Mouse (Mus musculus) kidney, adult 8-10 months (tissue): ENCODE results near the gene Unc13c.

Source experiments
- DNase-seq, 2 experiments: peaks; one replicate each; pipeline ENCODE4 v3.0.0; 2022

Unc13c gene

DNA sequence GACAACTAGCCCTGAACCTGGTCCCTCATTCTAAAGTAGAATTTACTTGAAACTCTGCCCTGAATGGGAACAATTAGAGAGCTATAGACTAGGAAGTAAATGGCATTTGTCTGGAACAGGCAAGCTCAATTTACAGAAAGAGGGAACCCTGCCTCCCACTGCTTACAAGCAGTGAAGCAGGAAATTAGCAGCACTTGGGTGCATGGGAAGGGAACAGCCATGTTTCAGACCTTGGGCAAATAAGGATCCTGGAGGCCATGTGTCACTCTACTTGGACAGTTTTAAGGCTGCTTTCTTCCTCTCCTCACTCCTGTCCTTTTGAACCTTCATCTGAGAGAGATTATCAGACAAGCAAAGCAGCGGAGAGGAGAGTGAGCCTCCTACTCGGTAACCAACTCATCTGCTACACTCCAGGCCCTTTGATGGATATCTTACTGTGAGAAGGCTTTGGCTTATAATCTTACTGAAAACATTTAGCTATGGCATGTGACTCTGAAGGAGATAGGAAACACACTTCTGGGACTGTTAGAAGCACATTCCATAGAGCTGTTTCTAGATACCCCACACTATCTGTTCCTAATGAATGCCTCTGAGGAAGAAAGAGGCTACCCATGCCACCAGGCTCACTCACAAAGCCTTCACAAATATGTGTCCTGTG lies 101.2 kb downstream of the Unc13c start:
- DNase-seq = no peak

- DNase-seq = no peak
Observed at GRCm38 (mm10) chr9:73866666-73867065, 102.1 kb downstream of the Unc13c start.

GRCm38 (mm10) chr9:73859469-73859868 lies 109.3 kb downstream of the Unc13c start:
- DNase-seq = no peak

- no peak for DNase-seq
Observed at GRCm38 (mm10) chr9:73854281-73854680, 114.5 kb downstream of the Unc13c start.

DNA sequence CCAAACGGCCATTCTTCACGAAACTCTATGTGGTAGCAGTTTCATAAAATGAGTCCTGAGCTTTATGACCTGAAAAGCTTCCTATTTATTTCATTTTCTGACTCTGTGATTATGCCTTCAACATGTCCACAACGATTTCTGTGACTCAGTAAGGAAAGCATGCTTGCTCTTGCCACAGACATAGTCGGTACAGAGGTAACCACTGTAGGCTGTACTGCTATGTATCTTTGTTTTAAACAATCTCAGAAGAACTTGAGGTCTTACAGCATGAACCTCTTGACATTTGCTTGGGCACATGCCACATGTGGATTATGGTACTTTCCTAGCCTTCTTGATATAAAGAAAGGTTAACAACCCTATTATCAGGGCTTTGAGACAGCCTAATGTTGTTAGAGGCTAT lies 162.1 kb downstream of the Unc13c start:
- DNase-seq = no peak

- DNase-seq = no peak
Observed at GRCm38 (mm10) chr9:73774616-73775015, 194.2 kb downstream of the Unc13c start.

DNA sequence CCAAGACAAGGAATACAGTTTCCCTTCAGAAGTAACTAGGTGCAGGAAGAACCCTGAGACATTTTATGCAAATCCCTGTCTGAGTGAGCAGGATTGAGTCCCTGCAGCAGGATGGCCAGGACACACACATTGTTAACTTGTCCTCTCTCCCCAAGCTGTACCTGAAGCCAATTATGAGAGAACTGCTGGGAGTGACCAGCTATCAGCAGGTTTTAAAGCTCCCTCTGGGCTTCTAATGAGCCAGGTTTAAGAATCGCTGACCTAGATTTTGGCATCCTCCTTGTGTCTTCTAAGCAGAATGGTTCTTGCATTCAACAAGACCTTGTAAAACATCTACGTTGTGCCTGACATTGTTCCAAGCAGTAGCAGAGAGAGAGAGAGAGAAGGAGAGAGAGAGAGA lies 213.6 kb downstream of the Unc13c start:
- DNase-seq = no peak

- no peak for DNase-seq
Observed at GRCm38 (mm10) chr9:73753480-73753879, 215.3 kb downstream of the Unc13c start.

GRCm38 (mm10) chr9:73751344-73751743 lies 217.4 kb downstream of the Unc13c start:
- no peak for DNase-seq

DNA sequence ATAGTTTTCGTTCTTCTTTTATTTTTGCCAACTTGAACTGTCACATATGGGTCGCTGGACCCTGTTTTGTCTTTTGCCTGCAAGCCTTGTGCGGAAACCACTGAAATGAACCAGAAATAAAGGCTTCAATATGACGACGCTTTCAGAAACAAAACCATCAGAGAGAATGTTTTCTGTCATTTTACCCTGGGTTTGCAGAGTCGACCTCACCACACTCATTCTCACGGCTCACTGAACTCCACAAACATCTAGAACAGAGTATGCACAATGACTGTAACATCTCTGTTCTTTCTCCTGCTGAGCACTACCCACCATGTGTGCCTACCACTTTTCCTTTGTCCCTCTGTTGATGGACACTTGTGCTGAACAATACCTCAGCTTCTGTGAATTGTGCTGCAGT lies 234.3 kb downstream of the Unc13c start:
- no peak for DNase-seq

DNA sequence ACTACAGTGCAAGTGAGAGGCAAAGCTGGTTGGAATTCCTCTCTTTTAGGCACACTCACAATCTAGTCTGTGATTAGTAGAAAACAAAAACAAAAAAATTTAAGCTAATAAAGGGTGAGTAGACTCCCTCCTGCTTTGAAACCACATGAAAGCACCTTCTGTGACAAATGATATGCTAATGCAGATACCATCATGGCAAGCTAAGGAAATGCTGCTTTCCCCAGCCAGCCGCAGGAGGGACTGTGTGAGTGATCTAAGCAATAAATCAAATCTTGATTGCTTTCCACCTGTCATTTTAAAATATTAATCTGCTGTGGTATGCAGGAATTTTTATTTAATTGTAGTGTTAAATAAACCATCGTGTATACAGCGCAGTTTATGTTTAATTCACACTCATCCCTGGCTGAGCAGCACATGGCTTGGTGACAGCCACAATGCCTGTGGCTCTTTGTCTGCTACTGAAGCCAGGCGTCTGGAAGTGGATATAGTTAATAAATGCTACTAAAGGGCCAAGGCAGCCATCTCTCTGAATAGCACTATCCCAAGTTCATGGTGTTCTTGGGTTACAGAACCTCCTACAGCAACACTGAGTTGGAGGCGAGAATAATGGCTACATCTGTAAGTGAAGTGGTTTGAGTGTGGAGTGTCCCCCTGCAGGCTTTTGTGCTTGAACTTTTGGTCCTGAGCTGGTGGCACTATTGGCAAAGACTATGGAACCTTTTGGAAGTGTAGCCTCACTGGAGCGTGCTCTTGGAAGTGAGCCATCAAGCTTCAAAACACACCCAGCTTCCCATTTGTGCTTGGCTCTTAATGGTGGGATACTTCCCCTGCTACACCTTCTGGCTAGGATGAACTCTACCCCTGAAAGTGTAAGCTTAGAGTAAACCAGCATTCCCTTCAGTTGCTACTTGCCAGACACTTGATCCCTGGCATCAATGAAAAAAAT lies 242.8 kb downstream of the Unc13c start:
- no peak for DNase-seq

- DNase-seq = no peak
Observed at GRCm38 (mm10) chr9:73724776-73725175, 244.0 kb downstream of the Unc13c start.

DNA sequence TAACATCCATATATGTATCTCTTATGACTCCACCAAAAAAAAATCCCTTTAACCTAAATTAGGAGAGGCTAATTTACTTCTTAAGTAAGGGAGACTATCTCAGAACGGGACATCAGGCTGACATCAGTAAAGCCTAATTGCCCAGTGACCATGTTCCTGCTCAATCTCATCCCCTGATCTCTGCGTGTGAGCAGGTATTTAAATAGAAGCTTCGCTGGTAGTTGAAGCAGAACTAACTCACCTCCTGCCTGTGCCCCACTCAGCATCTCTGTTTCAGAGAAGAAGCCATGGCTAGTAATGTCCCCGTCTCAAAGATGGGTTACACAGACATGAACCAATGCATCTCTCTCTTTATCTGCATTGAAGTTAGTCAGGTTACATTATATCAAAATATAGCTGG lies 255.3 kb downstream of the Unc13c start:
- no peak for DNase-seq

DNA sequence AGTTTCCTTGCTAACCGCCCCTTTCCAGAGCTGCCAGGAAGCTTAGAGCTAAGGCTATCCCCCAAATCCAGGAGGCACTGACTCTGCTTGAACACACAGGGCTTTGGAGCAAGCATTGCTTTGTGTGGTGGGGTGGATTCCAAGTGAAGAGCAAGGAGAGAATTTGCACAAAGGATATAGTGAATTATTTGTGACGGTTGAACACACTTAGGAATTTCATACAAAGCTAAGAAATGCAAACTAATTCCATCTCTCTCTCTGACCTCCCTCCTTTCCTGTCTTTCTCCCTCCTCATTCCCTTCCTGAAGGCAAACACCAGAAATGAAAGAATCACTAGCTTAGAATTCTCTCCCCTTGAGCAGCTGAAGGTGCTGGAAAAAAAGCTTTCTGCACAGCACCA lies 271.7 kb downstream of the Unc13c start:
- no peak for DNase-seq

GRCm38 (mm10) chr9:73681580-73681979 lies 287.2 kb downstream of the Unc13c start:
- DNase-seq = no peak

DNA sequence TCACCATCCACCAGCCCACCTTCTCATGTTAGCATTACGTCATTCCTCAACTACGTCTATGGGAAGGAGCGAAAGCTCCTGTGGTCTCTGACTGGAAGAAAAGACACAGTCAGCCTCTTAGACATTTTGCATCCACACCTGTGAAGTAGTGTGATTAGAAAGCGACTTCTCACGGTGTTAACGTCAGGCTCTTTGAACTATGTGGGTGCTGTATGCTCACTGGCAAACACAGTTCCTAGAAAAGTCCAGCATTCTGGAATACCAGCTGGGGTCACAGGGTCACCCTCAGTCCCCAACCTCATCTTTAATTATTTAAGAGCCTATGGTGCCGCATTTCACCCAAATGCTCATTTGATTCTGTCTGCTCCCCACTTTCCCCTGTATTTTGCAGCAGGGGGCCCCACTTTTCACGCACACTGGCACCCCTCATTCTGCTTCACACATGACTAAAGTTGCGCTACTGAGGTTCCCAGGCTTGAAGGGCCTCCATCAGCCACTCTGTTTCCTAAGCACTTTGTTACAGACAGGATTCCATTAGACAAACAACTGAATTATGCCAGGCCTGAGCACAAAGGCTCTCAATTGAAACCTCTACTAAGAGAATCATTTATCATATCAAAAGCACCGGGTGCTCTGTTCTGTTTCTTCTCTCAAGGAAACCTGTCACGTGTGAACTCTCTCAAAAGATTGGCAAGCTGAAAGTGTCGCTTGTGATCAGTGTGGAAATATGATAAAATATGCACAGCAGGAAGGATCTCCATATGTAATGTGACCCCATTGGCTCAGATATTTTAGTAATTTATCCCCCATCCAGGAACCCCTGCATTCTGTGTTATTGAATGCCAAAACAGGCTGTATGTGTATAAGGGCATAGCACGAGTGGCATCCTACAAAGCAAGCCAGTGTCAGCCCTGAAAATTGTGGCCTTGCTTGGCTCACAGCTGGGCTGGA lies 287.9 kb downstream of the Unc13c start:
- no peak for DNase-seq

DNA sequence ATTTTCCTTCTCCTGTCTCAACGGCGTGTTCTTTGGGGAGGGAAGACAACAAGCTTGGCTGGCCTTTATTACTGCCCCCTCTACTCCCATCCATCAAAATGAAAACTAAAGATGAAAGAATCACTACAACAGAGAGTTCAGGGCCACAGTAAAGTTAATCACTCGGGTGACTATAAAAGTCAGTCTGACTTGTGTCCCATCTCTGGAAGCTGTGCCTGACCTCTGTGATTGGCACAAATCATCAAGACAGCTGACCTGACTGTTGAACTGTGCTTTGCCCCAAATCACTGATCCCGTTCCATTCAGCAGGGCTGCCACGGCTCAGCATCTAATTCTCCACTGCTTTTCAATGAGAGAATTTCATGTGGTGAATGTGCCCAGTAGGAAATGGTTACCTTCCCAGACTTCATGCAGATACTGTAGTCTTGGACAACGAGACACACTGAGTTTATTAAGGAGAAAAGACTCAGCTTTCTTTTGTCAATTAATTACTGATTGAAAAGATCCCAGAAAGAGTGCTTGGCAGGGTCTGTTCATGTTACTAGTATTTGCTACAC lies 297.0 kb downstream of the Unc13c start:
- no peak for DNase-seq

- DNase-seq = no peak
Observed at GRCm38 (mm10) chr9:73670040-73670439, 298.7 kb downstream of the Unc13c start.

- no peak for DNase-seq
Observed at GRCm38 (mm10) chr9:73662839-73663238, 305.9 kb downstream of the Unc13c start.

DNA sequence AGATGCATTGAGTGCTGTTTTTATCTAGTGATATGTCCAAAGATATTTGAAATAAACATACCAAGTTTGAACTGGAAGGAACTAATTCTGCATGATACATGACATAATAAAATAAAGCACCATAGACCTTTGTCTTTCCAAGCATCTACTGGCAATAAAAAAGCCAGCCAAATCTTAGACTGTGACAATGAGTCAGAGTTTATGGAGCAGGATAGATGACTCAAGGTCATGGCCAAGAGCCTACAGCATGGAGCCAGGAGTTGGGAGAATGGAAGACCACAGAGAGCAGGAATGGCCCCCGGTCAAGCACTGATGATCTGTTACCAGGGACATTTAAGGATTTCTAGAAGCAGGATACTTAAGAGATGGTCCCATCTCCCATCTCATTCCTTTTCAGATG lies 319.7 kb downstream of the Unc13c start:
- DNase-seq = no peak

GRCm38 (mm10) chr9:73638119-73638518 lies 330.6 kb downstream of the Unc13c start:
- DNase-seq = peak in 1 of 2 experiments; percentile 9

- peak; percentile 52 to 58 for DNase-seq
Observed at GRCm38 (mm10) chr9:73625171-73625570, 343.6 kb downstream of the Unc13c start.

GRCm38 (mm10) chr9:73612896-73613295 lies 355.9 kb downstream of the Unc13c start:
- no peak for DNase-seq
